Mouse (Mus musculus): ENCODE results near the gene Mcm2. TPM values are rescaled to one million over a fixed set of nuclear protein-coding genes. Genes with fewer than 3 reads are reported as not detected.

The Mcm2 gene
- polyA plus RNA-seq, 1 experiment from 2014 or later = 53.6 TPM

DNA sequence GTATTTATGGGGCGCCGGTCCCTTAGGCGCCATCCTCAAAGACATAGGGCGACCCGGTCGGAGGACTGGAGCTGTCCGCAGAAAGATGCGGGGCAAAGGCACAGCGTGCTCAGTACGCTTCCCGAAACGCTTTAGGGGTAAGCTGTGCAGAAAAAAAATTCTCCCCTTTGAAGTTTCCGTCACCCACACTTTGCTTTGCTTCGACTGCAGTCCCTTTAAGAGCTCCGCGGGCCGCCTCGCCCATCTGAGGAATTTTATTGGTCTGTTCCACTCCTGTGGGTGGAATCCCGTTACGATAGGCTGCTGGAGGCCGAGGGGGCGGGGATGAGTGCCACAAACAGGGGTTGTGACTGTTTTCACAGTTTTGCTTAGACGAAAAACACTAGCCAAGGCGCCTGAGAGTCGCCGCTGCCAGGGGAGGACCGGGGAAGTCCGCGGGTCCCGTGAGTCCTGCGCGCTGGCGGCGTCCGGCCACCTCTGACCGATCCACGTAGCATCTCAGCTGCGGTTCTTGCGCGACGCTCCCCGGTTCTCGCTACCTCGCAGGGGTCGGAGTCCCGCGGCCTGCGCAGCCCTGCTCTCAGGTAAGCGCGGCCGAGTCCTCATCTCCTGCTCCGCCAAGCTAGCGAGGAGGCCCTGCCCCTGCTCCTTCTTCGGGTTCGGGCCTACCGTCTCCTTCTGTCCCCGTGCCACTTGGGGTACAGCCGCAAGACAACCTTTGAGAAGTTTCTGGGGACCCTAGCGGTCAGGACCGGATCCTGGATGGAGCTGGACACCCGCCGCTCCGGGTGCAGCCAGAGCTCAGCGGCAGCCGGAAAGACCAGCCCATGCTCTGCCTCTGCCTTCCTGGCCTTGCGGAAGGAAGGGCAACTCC is 3.6 kb upstream of the Mcm2 start, which contains the start of gene Tpra1:
Gene Tpra1 (plus strand): TSS at position 305 of the 874 bp plus-strand sequence.
- Histone ChIP-seq H3K4me3 (ENCODE audit: low read depth, low read length) (peak within 1 kb of the TSS; percentile 75), H3K9me3 (ENCODE audit: low read length) (no peaks in the 10 kb centered on the region), H3K4me2 (ENCODE audit: low read depth, low read length) (peak within 1 kb of the TSS; percentile 97), H3K9ac (replicated peaks) (peak within 1 kb of the TSS; percentile 85), H3K27me3 (ENCODE audit: insufficient read depth, low read length) (no peaks in the 10 kb centered on the region), H3K36me3 (replicated peaks; ENCODE audit: insufficient read depth, low read length) (no peaks in the 10 kb centered on the region; the same call in 1 of the 2 replicates), H3K27ac (ENCODE audit: low read depth) (peak within 1 kb of the TSS; percentile 92), H3K4me1 (ENCODE audit: insufficient read depth) (peaks cover 58% of the 10 kb centered on the region)
- ATAC-seq (peak; percentile 87), DNase-seq (peak; percentile 95)
- TF ChIP-seq CTCF (IDR thresholded peaks at IDR 0.05; ENCODE audit: low read depth) (0 out of 2 replicates have a peak, but pooled peaks have one; percentile 17), EP300 (IDR thresholded peaks at IDR 0.05; ENCODE audit: low read depth) (no peak)
- WGBS (ENCODE audit: insufficient replicate concordance) = under 1% methylated on average over 60 of the region's 66 CpGs

DNA sequence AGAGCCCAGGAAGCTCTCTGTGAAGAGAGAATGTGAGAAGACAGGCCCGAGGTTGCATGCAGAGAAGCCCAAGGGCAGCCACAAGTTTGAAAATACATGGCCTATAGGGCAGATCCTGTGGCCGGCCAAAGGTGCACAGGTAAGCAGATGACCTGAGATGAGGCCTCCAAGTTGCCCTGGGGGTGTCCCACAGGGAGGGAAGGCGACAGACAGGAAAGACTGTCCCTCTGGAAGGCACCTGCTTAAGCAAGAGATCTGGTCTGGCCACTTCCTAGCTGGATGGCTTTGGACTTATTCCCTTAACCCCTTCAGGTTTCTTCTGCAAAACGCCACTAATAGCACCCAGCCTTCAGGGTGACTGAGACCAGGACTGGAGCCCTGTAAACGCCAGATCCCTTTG is 2.9 kb upstream of the Mcm2 start:
- H3K27me3 ChIP-seq (ENCODE audit: insufficient read depth, low read length) = no peaks in the 10 kb centered on the region
- WGBS (ENCODE audit: insufficient replicate concordance) = 4% methylated on average over 5 of the region's 5 CpGs
- peak; percentile 2; the same call in 1 of the 2 replicates for ATAC-seq
- H3K4me1 ChIP-seq (ENCODE audit: insufficient read depth) = peaks cover 56% of the 10 kb centered on the region
- no peak for DNase-seq
- H3K9me3 ChIP-seq (ENCODE audit: low read length) = no peaks in the 10 kb centered on the region
- H3K4me3 ChIP-seq (ENCODE audit: low read depth, low read length) = peak overlapping the region; percentile 75
- peak overlapping the region; percentile 85 for H3K9ac ChIP-seq (replicated peaks)
- peak overlapping the region; percentile 86 for H3K27ac ChIP-seq (ENCODE audit: low read depth)
- H3K36me3 ChIP-seq (replicated peaks; ENCODE audit: insufficient read depth, low read length) = peaks cover 4% of the 10 kb centered on the region; the same call in 1 of the 2 replicates
- TF ChIP-seq CTCF (IDR thresholded peaks at IDR 0.05; ENCODE audit: low read depth) (no peak), EP300 (IDR thresholded peaks at IDR 0.05; ENCODE audit: low read depth) (no peak)
- H3K4me2 ChIP-seq (ENCODE audit: low read depth, low read length) = peak overlapping the region; percentile 97

DNA sequence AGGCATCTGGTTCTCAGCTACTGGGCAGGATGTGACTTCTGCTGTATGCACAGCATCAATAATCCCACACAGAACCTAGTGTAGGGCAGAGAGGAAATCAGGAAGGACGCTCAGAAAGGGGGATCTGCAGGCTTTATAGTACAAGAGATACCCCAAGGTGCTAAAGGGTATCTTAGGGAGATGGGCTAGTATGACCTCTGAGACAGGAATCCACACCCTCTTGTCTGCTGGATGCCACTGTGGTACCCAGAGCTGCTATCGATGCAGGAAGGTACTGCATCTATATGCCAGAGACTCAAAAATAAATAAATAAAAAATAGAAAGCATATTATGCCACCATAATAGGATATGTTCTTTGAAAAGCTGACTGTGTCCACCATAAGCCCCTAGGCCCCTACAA is 1.0 kb upstream of the Mcm2 start:
- ATAC-seq (no peak), DNase-seq (no peak)
- no peak overlapping the region for H3K4me3 ChIP-seq (ENCODE audit: low read depth, low read length)
- H3K36me3 ChIP-seq (replicated peaks; ENCODE audit: insufficient read depth, low read length) = peaks cover 20% of the 10 kb centered on the region
- WGBS (ENCODE audit: insufficient replicate concordance) = 85% methylated on average over 2 of the region's 2 CpGs
- TF ChIP-seq CTCF (IDR thresholded peaks at IDR 0.05; ENCODE audit: low read depth) = no peak
- no peak for TF ChIP-seq EP300 (IDR thresholded peaks at IDR 0.05; ENCODE audit: low read depth)
- H3K27ac ChIP-seq (ENCODE audit: low read depth) = no peak overlapping the region
- peaks cover 39% of the 10 kb centered on the region for H3K4me1 ChIP-seq (ENCODE audit: insufficient read depth)
- H3K9me3 ChIP-seq (ENCODE audit: low read length) = no peaks in the 10 kb centered on the region
- no peak overlapping the region for H3K4me2 ChIP-seq (ENCODE audit: low read depth, low read length)
- no peaks in the 10 kb centered on the region for H3K27me3 ChIP-seq (ENCODE audit: insufficient read depth, low read length)
- H3K9ac ChIP-seq (replicated peaks) = no peak overlapping the region

DNA sequence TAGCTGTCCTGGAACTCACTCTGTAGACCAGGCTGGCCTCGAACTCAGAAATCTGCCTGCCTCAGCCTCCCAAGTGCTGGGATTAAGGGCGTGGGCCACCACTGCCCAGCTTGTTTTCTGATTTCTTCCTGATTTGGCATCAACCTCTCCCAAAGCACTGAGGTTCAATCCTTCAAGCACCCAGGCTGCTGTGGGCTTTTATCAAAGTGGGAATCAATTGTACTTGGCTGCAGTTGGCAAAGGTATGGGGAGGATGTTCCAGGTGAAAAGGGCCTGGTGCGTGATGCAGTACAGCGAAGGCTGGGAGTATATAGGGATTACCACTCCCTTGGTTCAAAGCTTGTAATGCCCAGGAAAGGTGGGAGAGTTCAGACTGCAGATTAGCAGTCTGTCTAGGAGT is 506 bp upstream of the Mcm2 start:
- TF ChIP-seq EP300 (IDR thresholded peaks at IDR 0.05; ENCODE audit: low read depth) = no peak
- no peak for TF ChIP-seq CTCF (IDR thresholded peaks at IDR 0.05; ENCODE audit: low read depth)
- peaks cover 34% of the 10 kb centered on the region for H3K4me1 ChIP-seq (ENCODE audit: insufficient read depth)
- peak overlapping the region; percentile 88 for H3K4me2 ChIP-seq (ENCODE audit: low read depth, low read length)
- 0 out of 2 replicates have a peak overlapping the region, but pooled peaks have one; percentile 82 for H3K9ac ChIP-seq (replicated peaks)
- peaks cover 24% of the 10 kb centered on the region for H3K36me3 ChIP-seq (replicated peaks; ENCODE audit: insufficient read depth, low read length)
- peak overlapping the region; percentile 69; the same call in 1 of the 2 replicates for H3K4me3 ChIP-seq (ENCODE audit: low read depth, low read length)
- 56% methylated on average over 4 of the region's 4 CpGs for WGBS (ENCODE audit: insufficient replicate concordance)
- H3K27me3 ChIP-seq (ENCODE audit: insufficient read depth, low read length) = no peaks in the 10 kb centered on the region
- no peak for DNase-seq
- H3K27ac ChIP-seq (ENCODE audit: low read depth) = no peak overlapping the region
- no peaks in the 10 kb centered on the region for H3K9me3 ChIP-seq (ENCODE audit: low read length)
- ATAC-seq = no peak

DNA sequence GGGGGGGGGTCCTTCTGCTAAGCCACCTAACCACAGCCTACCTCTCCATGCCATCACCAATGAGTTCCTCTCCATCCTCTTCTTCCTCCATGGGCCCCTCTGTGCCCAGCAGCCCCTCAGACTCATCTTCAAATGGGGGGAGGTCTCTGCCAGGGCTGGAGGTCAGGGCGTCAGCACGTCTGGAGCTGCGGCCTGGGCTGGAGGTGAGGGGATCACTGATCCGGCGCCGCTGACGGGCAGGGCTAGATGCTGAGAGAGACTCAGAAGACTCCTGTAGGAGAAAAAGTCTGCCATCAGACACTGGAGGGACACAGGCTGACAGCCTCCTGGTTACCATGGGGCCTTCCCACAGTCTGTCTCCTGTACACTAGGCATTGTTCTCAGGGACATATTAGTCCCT is 1.3 kb downstream of the Mcm2 start:
- WGBS (ENCODE audit: insufficient replicate concordance) = 65% methylated on average over 7 of the region's 7 CpGs
- ATAC-seq = no peak
- Histone ChIP-seq H3K4me1 (ENCODE audit: insufficient read depth) (peaks cover 22% of the 10 kb centered on the region), H3K27me3 (ENCODE audit: insufficient read depth, low read length) (no peaks in the 10 kb centered on the region), H3K9me3 (ENCODE audit: low read length) (no peaks in the 10 kb centered on the region), H3K4me3 (ENCODE audit: low read depth, low read length) (peak overlapping the region; percentile 69), H3K36me3 (replicated peaks; ENCODE audit: insufficient read depth, low read length) (peaks cover 40% of the 10 kb centered on the region), H3K4me2 (ENCODE audit: low read depth, low read length) (peak overlapping the region; percentile 88), H3K27ac (ENCODE audit: low read depth) (no peak overlapping the region), H3K9ac (replicated peaks) (peak overlapping the region; percentile 82)
- TF ChIP-seq EP300 (IDR thresholded peaks at IDR 0.05; ENCODE audit: low read depth) (no peak), CTCF (IDR thresholded peaks at IDR 0.05; ENCODE audit: low read depth) (no peak)
- no peak for DNase-seq

DNA sequence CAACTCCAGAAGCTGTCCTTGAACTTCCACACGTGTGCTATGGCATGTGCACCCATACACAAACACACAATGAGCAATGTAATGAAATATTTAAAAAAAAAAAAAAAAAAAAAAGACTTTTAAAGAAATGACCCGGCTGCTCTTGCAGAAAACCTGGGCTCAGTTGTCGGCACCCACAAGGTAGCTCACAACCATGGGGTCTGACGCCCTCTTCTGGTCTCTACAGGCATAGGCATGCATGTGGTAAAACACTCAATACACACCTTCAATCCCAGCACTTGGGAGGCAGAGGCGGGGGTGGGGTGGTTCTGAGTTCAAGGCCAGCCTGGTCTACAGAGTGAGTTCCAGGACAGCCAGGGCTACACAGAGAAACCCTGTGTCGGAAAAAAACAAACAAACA is 2.6 kb downstream of the Mcm2 start:
- TF ChIP-seq CTCF (IDR thresholded peaks at IDR 0.05; ENCODE audit: low read depth) = peak; percentile 43
- no peak for TF ChIP-seq EP300 (IDR thresholded peaks at IDR 0.05; ENCODE audit: low read depth)
- Histone ChIP-seq H3K9ac (replicated peaks) (no peak overlapping the region), H3K36me3 (replicated peaks; ENCODE audit: insufficient read depth, low read length) (peaks cover 53% of the 10 kb centered on the region), H3K27me3 (ENCODE audit: insufficient read depth, low read length) (no peaks in the 10 kb centered on the region), H3K4me2 (ENCODE audit: low read depth, low read length) (0 out of 2 replicates have a peak overlapping the region, but pooled peaks have one; percentile 7), H3K27ac (ENCODE audit: low read depth) (no peak overlapping the region), H3K9me3 (ENCODE audit: low read length) (no peaks in the 10 kb centered on the region), H3K4me3 (ENCODE audit: low read depth, low read length) (no peak overlapping the region), H3K4me1 (ENCODE audit: insufficient read depth) (peaks cover 14% of the 10 kb centered on the region)
- no peak for ATAC-seq
- DNase-seq = no peak
- WGBS (ENCODE audit: insufficient replicate concordance) = 81% methylated on average over 6 of the region's 6 CpGs
